Mouse (Mus musculus): ENCODE measurements at regions not wholly inside any gene's neighbourhood (a gene's known extent, or its start where the extent isn't known, plus 50 kb on each side); places are given as distances from the start of the nearest gene placed in this dataset.
"Not testable (repeated sequence)": the region's sequence is repeated elsewhere in the genome, so short reads cannot be mapped to it uniquely, and the experiment has no call there.

DNA sequence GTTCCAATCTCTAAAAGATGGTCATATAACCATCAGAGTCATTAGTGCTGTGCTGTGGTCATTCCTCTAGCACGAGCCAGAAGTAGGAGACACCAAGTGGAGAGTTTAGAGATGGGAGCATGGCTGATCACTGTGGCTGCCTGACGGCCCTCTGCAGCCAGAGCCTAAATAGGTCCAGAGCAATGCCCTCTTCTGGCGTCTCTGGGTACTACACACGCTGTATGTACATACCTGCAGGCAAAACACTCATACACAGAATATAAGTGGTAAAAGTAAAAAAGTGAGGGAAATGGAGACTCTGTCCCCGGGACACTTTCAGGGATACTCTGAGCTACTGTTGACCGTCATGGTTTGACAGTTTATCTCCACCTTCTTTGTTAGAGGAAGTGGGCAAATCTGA lies 91.4 kb downstream of the Gm21738 start:
- no peak for DNase-seq (ENCODE audit: low spot score)
- Histone ChIP-seq H3K4me1 (ENCODE audit: insufficient read depth, low read depth, low read length) (no peaks in the 10 kb centered on the region), H3K36me3 (replicated peaks) (no peaks in the 10 kb centered on the region), H3K9me3 (replicated peaks) (peaks cover 5% of the 10 kb centered on the region; the same call in 1 of the 2 replicates), H3K4me3 (ENCODE audit: low read depth, low read length) (no peak overlapping the region), H3K27me3 (ENCODE audit: insufficient read depth, low read length) (no peaks in the 10 kb centered on the region)
- TF ChIP-seq POLR2AphosphoS5 (IDR thresholded peaks at IDR 0.05; ENCODE audit: insufficient replicate concordance, low read depth, low read length) = no peak
- no peak for TF ChIP-seq CTCF (IDR thresholded peaks at IDR 0.05; ENCODE audit: low read depth, low read length)
- TF ChIP-seq GATA2 (IDR thresholded peaks at IDR 0.05; ENCODE audit: borderline replicate concordance, low read depth, low read length) = no peak
- TF ChIP-seq TAL1 (conservative IDR thresholded peaks at IDR 0.05; ENCODE audit: low read depth, low read length) = no peak
- TF ChIP-seq GATA1 (IDR thresholded peaks at IDR 0.05; ENCODE audit: borderline replicate concordance, low read length) = no peak
- no peak for ATAC-seq (ENCODE audit: extremely low read depth, insufficient number of reproducible peaks, low FRiP score, poor library complexity, severe bottlenecking)

DNA sequence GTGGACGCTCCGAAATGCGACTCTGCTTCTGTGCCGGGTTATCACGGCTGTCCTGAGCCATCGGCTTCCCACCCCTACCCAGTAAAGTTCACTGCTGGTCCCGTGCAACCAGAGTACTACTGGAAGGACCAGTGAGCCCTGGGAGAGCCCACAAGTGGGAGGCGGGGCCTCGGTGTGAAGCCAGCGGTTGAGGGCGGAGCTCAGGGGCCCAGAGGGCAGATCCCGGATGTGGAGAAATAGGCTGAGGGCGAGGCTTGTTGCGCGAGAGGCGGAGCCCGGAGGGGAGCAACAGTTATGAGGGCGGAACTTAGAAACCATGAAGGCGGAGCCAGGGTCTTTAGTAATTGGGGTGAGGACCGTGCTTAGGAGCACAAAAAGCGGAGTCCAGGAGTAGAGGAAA lies 107.1 kb downstream of the Gm21738 start:
- Histone ChIP-seq H3K4me3 (ENCODE audit: low read depth, low read length) (no peak overlapping the region), H3K36me3 (replicated peaks) (no peaks in the 10 kb centered on the region), H3K4me1 (ENCODE audit: insufficient read depth, low read depth, low read length) (no peaks in the 10 kb centered on the region), H3K27me3 (ENCODE audit: insufficient read depth, low read length) (no peaks in the 10 kb centered on the region), H3K9me3 (replicated peaks) (peaks cover 4% of the 10 kb centered on the region; the same call in 1 of the 2 replicates)
- no peak for TF ChIP-seq CTCF (IDR thresholded peaks at IDR 0.05; ENCODE audit: low read depth, low read length)
- no peak for TF ChIP-seq TAL1 (conservative IDR thresholded peaks at IDR 0.05; ENCODE audit: low read depth, low read length)
- TF ChIP-seq GATA1 (IDR thresholded peaks at IDR 0.05; ENCODE audit: borderline replicate concordance, low read length) = no peak
- TF ChIP-seq GATA2 (IDR thresholded peaks at IDR 0.05; ENCODE audit: borderline replicate concordance, low read depth, low read length) = no peak
- no peak for TF ChIP-seq POLR2AphosphoS5 (IDR thresholded peaks at IDR 0.05; ENCODE audit: insufficient replicate concordance, low read depth, low read length)
- DNase-seq (ENCODE audit: low spot score) (no peak), ATAC-seq (ENCODE audit: extremely low read depth, insufficient number of reproducible peaks, low FRiP score, poor library complexity, severe bottlenecking) (no peak)

DNA sequence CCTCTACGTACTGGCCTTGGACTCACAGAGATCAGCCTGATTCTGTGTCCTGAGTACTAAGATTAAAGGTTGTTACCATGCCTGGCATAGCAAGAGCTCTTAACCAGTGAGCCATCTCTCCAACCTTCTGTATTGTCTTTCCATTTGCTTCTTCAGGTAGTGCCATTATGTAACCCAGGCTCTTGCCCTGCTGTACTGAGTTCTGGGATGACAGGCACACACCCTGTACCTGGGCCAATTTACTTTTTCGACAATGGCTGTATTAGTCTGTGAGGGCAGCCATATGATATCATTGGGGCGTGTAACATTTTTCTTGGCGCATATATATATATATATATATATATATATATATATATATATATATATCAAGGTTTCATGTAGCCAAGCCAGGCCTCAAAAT lies 115.9 kb downstream of the Gm21738 start:
- H3K4me3 ChIP-seq (ENCODE audit: low read depth, low read length); ATAC-seq (ENCODE audit: extremely low read depth, insufficient number of reproducible peaks, low FRiP score, poor library complexity, severe bottlenecking); H3K9me3 ChIP-seq (replicated peaks); H3K27me3 ChIP-seq (ENCODE audit: insufficient read depth, low read length); H3K36me3 ChIP-seq (replicated peaks); DNase-seq (ENCODE audit: low spot score); H3K4me1 ChIP-seq (ENCODE audit: insufficient read depth, low read depth, low read length): not testable (repeated sequence)

DNA sequence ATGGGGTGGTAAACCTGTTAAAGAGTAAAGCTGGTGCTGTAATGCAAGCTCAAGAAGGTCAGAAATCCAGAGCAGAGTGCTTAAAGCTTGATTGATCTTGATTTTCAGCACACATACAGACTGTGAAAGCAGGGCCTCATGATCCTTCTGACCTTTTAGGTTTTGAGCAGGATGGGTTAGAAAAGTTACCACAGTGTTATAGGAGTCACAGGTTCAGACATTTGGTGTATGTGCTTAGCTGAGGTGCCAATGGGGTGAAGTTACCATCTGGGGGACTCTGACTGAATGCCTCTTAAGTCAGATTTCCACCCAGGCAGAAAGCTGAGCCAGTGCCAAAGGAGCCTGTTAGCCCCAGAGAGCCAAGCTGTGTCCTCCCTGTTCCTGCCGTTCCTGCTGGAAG lies 139.6 kb downstream of the Gm21738 start:
- 0 out of 2 replicates have a peak, but pooled peaks cover 2% of the 10 kb centered on the region for H3K9me3 ChIP-seq (replicated peaks)
- no peaks in the 10 kb centered on the region for H3K36me3 ChIP-seq (replicated peaks)
- TF ChIP-seq GATA1 (IDR thresholded peaks at IDR 0.05; ENCODE audit: borderline replicate concordance, low read length) (no peak), POLR2AphosphoS5 (IDR thresholded peaks at IDR 0.05; ENCODE audit: insufficient replicate concordance, low read depth, low read length) (no peak), CTCF (IDR thresholded peaks at IDR 0.05; ENCODE audit: low read depth, low read length) (no peak), GATA2 (IDR thresholded peaks at IDR 0.05; ENCODE audit: borderline replicate concordance, low read depth, low read length) (no peak), TAL1 (conservative IDR thresholded peaks at IDR 0.05; ENCODE audit: low read depth, low read length) (no peak)
- ATAC-seq (ENCODE audit: extremely low read depth, insufficient number of reproducible peaks, low FRiP score, poor library complexity, severe bottlenecking) (no peak), DNase-seq (ENCODE audit: low spot score) (no peak)
- no peak overlapping the region for H3K4me3 ChIP-seq (ENCODE audit: low read depth, low read length)
- no peaks in the 10 kb centered on the region for H3K27me3 ChIP-seq (ENCODE audit: insufficient read depth, low read length)
- no peaks in the 10 kb centered on the region for H3K4me1 ChIP-seq (ENCODE audit: insufficient read depth, low read depth, low read length)

DNA sequence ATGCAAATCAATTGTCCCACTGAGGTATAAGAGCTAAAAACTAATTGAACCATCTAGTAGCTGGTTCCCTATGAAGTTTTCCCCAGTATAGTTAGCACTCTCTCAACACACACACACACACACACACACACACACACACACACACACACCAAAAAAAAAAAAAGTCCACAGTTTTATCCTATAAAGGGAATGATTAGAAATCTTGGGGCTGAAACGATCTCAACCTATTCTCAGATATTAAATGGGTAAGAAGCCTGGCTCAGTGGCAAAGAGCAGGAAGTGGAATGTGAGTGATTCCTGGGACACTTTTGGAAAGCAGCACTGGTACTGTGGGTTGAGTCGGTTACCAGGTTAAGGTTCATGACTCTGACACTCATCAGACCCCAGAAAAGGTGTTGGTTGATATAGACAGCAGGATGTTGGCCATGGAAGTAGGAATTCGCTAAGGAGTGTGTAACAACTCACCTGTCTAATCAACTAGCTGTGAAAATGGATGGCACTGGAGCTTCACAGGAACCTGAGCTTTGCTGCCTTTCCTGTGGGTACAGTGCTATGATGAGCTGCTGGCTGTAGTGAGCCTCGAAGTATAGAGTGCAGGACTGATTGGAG lies 140.8 kb downstream of the Gm21738 start:
- DNase-seq (ENCODE audit: low spot score) (no peak), ATAC-seq (ENCODE audit: extremely low read depth, insufficient number of reproducible peaks, low FRiP score, poor library complexity, severe bottlenecking) (peak; percentile 100)
- no peak overlapping the region for H3K4me3 ChIP-seq (ENCODE audit: low read depth, low read length)
- no peak for TF ChIP-seq GATA2 (IDR thresholded peaks at IDR 0.05; ENCODE audit: borderline replicate concordance, low read depth, low read length)
- TF ChIP-seq GATA1 (IDR thresholded peaks at IDR 0.05; ENCODE audit: borderline replicate concordance, low read length) = no peak
- no peak for TF ChIP-seq POLR2AphosphoS5 (IDR thresholded peaks at IDR 0.05; ENCODE audit: insufficient replicate concordance, low read depth, low read length)
- no peak for TF ChIP-seq TAL1 (conservative IDR thresholded peaks at IDR 0.05; ENCODE audit: low read depth, low read length)
- no peak for TF ChIP-seq CTCF (IDR thresholded peaks at IDR 0.05; ENCODE audit: low read depth, low read length)
- no peaks in the 10 kb centered on the region for H3K36me3 ChIP-seq (replicated peaks)
- no peaks in the 10 kb centered on the region for H3K4me1 ChIP-seq (ENCODE audit: insufficient read depth, low read depth, low read length)
- H3K9me3 ChIP-seq (replicated peaks) = 0 out of 2 replicates have a peak, but pooled peaks cover 2% of the 10 kb centered on the region
- no peaks in the 10 kb centered on the region for H3K27me3 ChIP-seq (ENCODE audit: insufficient read depth, low read length)
